In the genomic region with DNA sequence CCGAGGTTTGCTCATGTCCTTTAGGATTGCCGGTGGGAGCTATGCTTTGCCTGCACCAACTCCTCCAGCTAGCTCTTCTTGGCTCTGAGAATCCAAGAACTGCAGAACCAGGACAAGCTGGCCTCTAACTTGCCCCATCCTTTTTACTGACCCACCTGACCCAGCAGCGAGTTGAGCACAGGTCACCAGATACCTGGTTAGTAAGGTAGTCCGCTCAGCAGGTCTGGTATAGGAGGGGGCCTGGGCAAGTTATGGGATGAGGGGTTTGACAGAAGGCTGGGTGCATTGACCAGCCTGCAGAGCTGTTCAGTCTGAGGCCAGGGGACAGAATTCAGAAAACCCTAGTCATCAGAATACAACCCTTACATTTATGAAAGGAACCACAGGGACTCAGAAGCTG, we compare ENCODE assay signal across 11 mouse cellular contexts. TPM values are rescaled to one million over a fixed set of nuclear protein-coding genes. Genes with fewer than 3 reads are reported as not detected.
"Had no signal": no experiment of that assay in that cellular context is flagged by ENCODE, and none has a peak within 500 bp of the region (broad histone marks: within the 10 kb centered on the region; RNA-seq: fewer than 3 reads in every experiment).

No protein-coding gene starts in this region.

- H3K27ac ChIP-seq: layer of hippocampus, adult 2 months; limb, embryonic 10.5 days had no signal

- H3K9me3 ChIP-seq: limb, embryonic 10.5 days; neural tube, embryonic 13.5 days had no signal

- H3K27me3 ChIP-seq: neural tube, embryonic 13.5 days had no signal

- DNase-seq: right cerebral cortex, postnatal 4 days; spleen, adult 18-20 months; thymus, postnatal 14 days had no signal

- H3K4me2 ChIP-seq: neural tube, embryonic 13.5 days had no signal

RNA-seq across cellular contexts. Expression of gene Btnl10, which starts 11.3 kb away (rescaled TPM):
- total RNA-seq: layer of hippocampus, adult 2 months; left cerebral cortex, adult 18-20 months had no signal
- polyA plus RNA-seq: inflammation-experienced regulatory T-cells, adult 6 months; intestine, postnatal 0 days; kidney, embryonic 14.5 days; neural tube, embryonic 13.5 days; stomach, embryonic 14.5 days had no signal
